11 mouse cellular contexts compared by ENCODE assay signal in genomic region chr3:146451375-146451774, GRCm38 (mm10). TPM values are rescaled to one million over a fixed set of nuclear protein-coding genes. Genes with fewer than 3 reads are reported as not detected.
DNase-seq lines count a peak whose midpoint lies in the region; ATAC-seq and TF ChIP-seq lines count a peak whose summit lies in the region.
"Had no signal": no experiment of that assay in that cellular context is flagged by ENCODE, and none has a peak within 500 bp of the region (broad histone marks: within the 10 kb centered on the region; RNA-seq: fewer than 3 reads in every experiment).

No protein-coding gene starts in this region.

- no peak overlapping the region for H3K4me3 ChIP-seq in kidney, postnatal 0 days (replicated peaks; ENCODE audit: low read depth, low read length)
- H3K4me3 ChIP-seq in forebrain, embryonic 16.5 days (replicated peaks; ENCODE audit: low read length) = no peak overlapping the region

- no peaks in the 10 kb centered on the region for H3K36me3 ChIP-seq in kidney, postnatal 0 days (ENCODE audit: insufficient read depth, low read length)
- no peaks in the 10 kb centered on the region for H3K36me3 ChIP-seq in forebrain, embryonic 16.5 days (ENCODE audit: control insufficient read depth, insufficient read depth)
- H3K36me3 ChIP-seq: forebrain, embryonic 12.5 days; intestine, embryonic 15.5 days had no signal

- H3K27ac ChIP-seq in kidney, postnatal 0 days = no peak overlapping the region
- no peak overlapping the region for H3K27ac ChIP-seq in forebrain, embryonic 16.5 days (ENCODE audit: low read length)

- WGBS in kidney, postnatal 0 days = 95% methylated on average over 5 of the region's 5 CpGs
- 81% methylated on average over 5 of the region's 5 CpGs for WGBS in forebrain, embryonic 16.5 days

- H3K9ac ChIP-seq in kidney, postnatal 0 days (ENCODE audit: low read depth, low read length) = no peak overlapping the region
- no peak overlapping the region for H3K9ac ChIP-seq in forebrain, embryonic 16.5 days (replicated peaks; ENCODE audit: low read depth, low read length)

- H3K4me1 ChIP-seq in kidney, postnatal 0 days (replicated peaks; ENCODE audit: insufficient read depth, low read length) = peaks cover 12% of the 10 kb centered on the region; the same call in 1 of the 2 replicates
- H3K4me1 ChIP-seq in forebrain, embryonic 16.5 days (replicated peaks; ENCODE audit: control insufficient read depth, insufficient read depth, low read length) = no peaks in the 10 kb centered on the region; the same call in 1 of the 2 replicates

- H3K4me2 ChIP-seq in kidney, postnatal 0 days (ENCODE audit: low read length) = peak overlapping the region; percentile 86; the same call in 1 of the 2 replicates
- no peak overlapping the region for H3K4me2 ChIP-seq in forebrain, embryonic 16.5 days (ENCODE audit: low read length)

- ATAC-seq in CD4-positive, CD25-positive, alpha-beta regulatory T cell, adult 4 months = no peak
- no peak for ATAC-seq in kidney, postnatal 0 days (replicated peaks; ENCODE audit: low FRiP score, low read depth)
- ATAC-seq in megakaryocyte, adult 5-6 weeks (ENCODE audit: poor library complexity, severe bottlenecking) = peak; percentile 5; the same call in 1 of the 2 replicates
- no peak for ATAC-seq in forebrain, embryonic 16.5 days

- no peaks in the 10 kb centered on the region for H3K27me3 ChIP-seq in kidney, postnatal 0 days (ENCODE audit: insufficient read depth, low read length)
- H3K27me3 ChIP-seq in forebrain, embryonic 16.5 days (replicated peaks; ENCODE audit: control insufficient read depth, insufficient read depth, low read length) = no peaks in the 10 kb centered on the region
- H3K27me3 ChIP-seq: forebrain, embryonic 12.5 days; intestine, embryonic 15.5 days had no signal

- TF ChIP-seq CTCF in kidney, postnatal 0 days (IDR thresholded peaks at IDR 0.05; ENCODE audit: low read depth) = no peak

- DNase-seq in CD4-positive, CD25-positive, alpha-beta regulatory T cell, adult 2 months (ENCODE audit: low read depth, low spot score) = peak; percentile 10
- no peak for DNase-seq in kidney, postnatal 0 days (ENCODE audit: low spot score)
- DNase-seq in kidney, adult 9 months = no peak
- DNase-seq in MEL-GATA-1-ER (ENCODE audit: extremely low read depth, low read depth) = peak; percentile 6
- DNase-seq in left cerebral cortex, postnatal 10 days (ENCODE audit: extremely low spot score in 1 of 2, low spot score in 2 of 2) = no peak
- DNase-seq: gastrocnemius, postnatal 36 days had no signal

- H3K9me3 ChIP-seq in kidney, postnatal 0 days (replicated peaks; ENCODE audit: low read length) = no peaks in the 10 kb centered on the region
- no peaks in the 10 kb centered on the region for H3K9me3 ChIP-seq in forebrain, embryonic 16.5 days (ENCODE audit: control insufficient read depth, low read length)
- H3K9me3 ChIP-seq: forebrain, embryonic 12.5 days; intestine, embryonic 15.5 days had no signal

- intact Hi-C loops in left cerebral cortex, postnatal 10 days (cut with DNase I) = loop anchor here (5.0 kb wide), 1 partner anchor 51 kb away; no protein-coding TSS in a partner anchor

RNA-seq across cellular contexts. Expression of gene Ctbs, which starts 1.8 kb away (rescaled TPM):
- 1 to 10 TPM; 6.0 to 8.3 TPM for polyA plus RNA-seq in CD4-positive, CD25-positive, alpha-beta regulatory T cell, adult 4 months (2017; shearing (Covaris generic))
- 17.8 and 19.0 TPM in 2 replicates for polyA plus RNA-seq in kidney, postnatal 0 days (2015; fragmentation: Nextera tagmentation; extraction: Ambion mirVana)
- 27.2 and 37.1 TPM in 2 replicates for total RNA-seq in megakaryocyte, adult 5-6 weeks (2015)
- 25.0 and 26.0 TPM in 2 replicates for total RNA-seq in megakaryocyte, adult 5-6 weeks (2017)
- total RNA-seq in left cerebral cortex, postnatal 10 days (2021) = 1 to 10 TPM; 6.4 to 6.8 TPM
- 4.0 and 4.2 TPM in 2 replicates for polyA plus RNA-seq in forebrain, embryonic 16.5 days (2015; fragmentation: Nextera tagmentation; extraction: Ambion mirVana)

RNA-seq across cellular contexts. Expression of gene Ssx2ip, which starts 46.9 kb away (rescaled TPM):
- polyA plus RNA-seq in CD4-positive, CD25-positive, alpha-beta regulatory T cell, adult 4 months (2017; shearing (Covaris generic)) = 1 to 10 TPM in 1 of 2 experiments, under 1 TPM in 1; 0.62 to 1.1 TPM
- polyA plus RNA-seq in kidney, postnatal 0 days (2015; fragmentation: Nextera tagmentation; extraction: Ambion mirVana) = 20.0 and 20.5 TPM in 2 replicates
- total RNA-seq in megakaryocyte, adult 5-6 weeks (2015) = 6.6 and 9.1 TPM in 2 replicates
- total RNA-seq in megakaryocyte, adult 5-6 weeks (2017) = 12.8 and 15.1 TPM in 2 replicates
- total RNA-seq in left cerebral cortex, postnatal 10 days (2021) = 100 to 1,000 TPM; 136 to 158 TPM
- 22.5 and 26.1 TPM in 2 replicates for polyA plus RNA-seq in forebrain, embryonic 16.5 days (2015; fragmentation: Nextera tagmentation; extraction: Ambion mirVana)

RNA-seq across cellular contexts. Expression of gene Spata1, which starts 48.2 kb away (rescaled TPM):
- polyA plus RNA-seq in CD4-positive, CD25-positive, alpha-beta regulatory T cell, adult 4 months (2017; shearing (Covaris generic)) = 1 to 10 TPM; 7.8 to 8.7 TPM
- polyA plus RNA-seq in kidney, postnatal 0 days (2015; fragmentation: Nextera tagmentation; extraction: Ambion mirVana) = 4.5 and 5.0 TPM in 2 replicates
- 6.8 and 12.8 TPM in 2 replicates for total RNA-seq in megakaryocyte, adult 5-6 weeks (2015)
- 6.3 and 16.1 TPM in 2 replicates for total RNA-seq in megakaryocyte, adult 5-6 weeks (2017)
- 1 to 10 TPM; 4.6 to 9.0 TPM for total RNA-seq in left cerebral cortex, postnatal 10 days (2021)
- 4.0 and 7.4 TPM in 2 replicates for polyA plus RNA-seq in forebrain, embryonic 16.5 days (2015; fragmentation: Nextera tagmentation; extraction: Ambion mirVana)

RNA-seq across cellular contexts. Expression of gene Gng5, which starts 48.2 kb away (rescaled TPM):
- polyA plus RNA-seq in CD4-positive, CD25-positive, alpha-beta regulatory T cell, adult 4 months (2017; shearing (Covaris generic)) = 100 to 1,000 TPM; 270 to 377 TPM
- 1,152 and 1,249 TPM in 2 replicates for polyA plus RNA-seq in kidney, postnatal 0 days (2015; fragmentation: Nextera tagmentation; extraction: Ambion mirVana)
- total RNA-seq in megakaryocyte, adult 5-6 weeks (2015) = 436 and 445 TPM in 2 replicates
- 196 and 210 TPM in 2 replicates for total RNA-seq in megakaryocyte, adult 5-6 weeks (2017)
- 10 to 100 TPM; 49.6 to 51.3 TPM for total RNA-seq in left cerebral cortex, postnatal 10 days (2021)
- polyA plus RNA-seq in forebrain, embryonic 16.5 days (2015; fragmentation: Nextera tagmentation; extraction: Ambion mirVana) = 318 and 371 TPM in 2 replicates

Comparison
In these comparisons a context has a peak if more than half of its experiments do, and no peak if none do; other contexts are left out.
1. DNase-seq: peak in CD4-positive, CD25-positive, alpha-beta regulatory T cell, adult 2 months (single experiment) and MEL-GATA-1-ER (single experiment); none in kidney, postnatal 0 days (single experiment), kidney, adult 9 months (single experiment) and left cerebral cortex, postnatal 10 days (0 of 2).
2. RNA of gene Ssx2ip, which starts 46.9 kb away (polyA plus RNA-seq): 22.5 to 26.1 TPM in forebrain, embryonic 16.5 days and 20.0 to 20.5 TPM in kidney, postnatal 0 days; 0.62 to 1.1 TPM in CD4-positive, CD25-positive, alpha-beta regulatory T cell, adult 4 months; every median in the first group is over 10 times any median in the second.